Mouse (Mus musculus) Muller cell, postnatal 12 days (primary cell): Measurements from ENCODE around the gene Hira.

Experiments used
- DNase-seq: peaks from one replicate; pipeline ENCODE4 v3.0.0-alpha.2; 2015; ENCODE audit errors: inconsistent ontology term

The Hira gene

DNA sequence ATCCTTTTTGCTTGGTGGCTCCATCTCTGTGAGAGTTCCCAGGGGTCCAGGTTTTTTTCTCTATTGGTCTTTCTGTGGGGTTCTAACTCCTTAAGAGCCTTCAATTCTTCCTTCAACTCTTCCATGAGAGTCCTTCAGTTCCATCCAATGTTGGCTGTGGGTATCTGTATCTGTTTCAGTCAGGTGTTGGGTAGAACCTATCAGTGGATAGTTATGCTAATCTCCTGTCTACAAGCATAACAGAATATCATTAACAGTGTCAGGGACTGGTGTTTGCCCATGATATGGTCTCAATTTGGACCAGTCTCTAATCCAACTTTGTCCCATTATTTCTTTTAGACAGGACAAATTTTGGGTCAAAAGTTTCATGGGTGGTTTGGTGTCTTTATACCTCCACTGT is 137.8 kb downstream of the Hira start:
- DNase-seq: no peak
